Mouse (Mus musculus) embryonic facial prominence, embryonic 10.5 days (tissue): ENCODE measurements around the gene Zfp644. TPM values are rescaled to one million over a fixed set of nuclear protein-coding genes. Genes with fewer than 3 reads are reported as not detected.

Experiments
- DNase-seq: peaks from one replicate; pipeline ENCODE4 v3.0.0-alpha.2; 2017; ENCODE audit warnings: low spot score
- H3K27ac ChIP-seq: fragments of 300-500 bp; sonication (generic); replicated peaks from 2 replicates; pipeline ENCODE4 v1.5.1; 2016; ENCODE audit warnings: mild to moderate bottlenecking
- H3K27me3 ChIP-seq: fragments of 300-500 bp; sonication (generic); replicated peaks from 2 replicates; pipeline ENCODE4 v1.6.1; 2016; ENCODE audit warnings: low read depth, mild to moderate bottlenecking; ENCODE audit not compliant: poor library complexity, severe bottlenecking
- H3K36me3 ChIP-seq: fragments of 300-500 bp; sonication (generic); replicated peaks from 2 replicates; pipeline ENCODE4 v1.6.1; 2016; ENCODE audit warnings: mild to moderate bottlenecking, moderate library complexity
- H3K4me1 ChIP-seq: fragments of 300-500 bp; sonication (generic); 2 replicates; pipeline ENCODE4 v1.6.1; 2016
- H3K4me3 ChIP-seq: fragments of 300-500 bp; sonication (generic); 2 replicates; pipeline ENCODE4 v1.5.1; 2016; ENCODE audit warnings: mild to moderate bottlenecking, moderate library complexity
- H3K9me3 ChIP-seq: fragments of 300-500 bp; sonication (generic); 2 replicates; pipeline ENCODE4 v1.6.1; 2016; ENCODE audit warnings: mild to moderate bottlenecking
- WGBS: fragments of 180-500 bp; shearing (Covaris S2); methylation state at CpG from one replicate; pipeline ENCODE4 v1.1.7; 2016; 5-methylcytosine and 5-hydroxymethylcytosine counted together
- polyA plus RNA-seq: library from polyadenylated mRNA; unstranded; fragments of >200 nt; fragmentation: Nextera tagmentation; extraction: Ambion mirVana; gene quantifications from 2 replicates; pipeline ENCODE4 v1.2.1, GENCODE M21; 2016

The Zfp644 gene
- polyA plus RNA-seq, 1 experiment from 2014 or later: 69.2 TPM

GRCm38 (mm10) chr5:106575098-106575497, 122.0 kb downstream of the Zfp644 start:
- WGBS: 21% methylated on average over 4 of the region's 4 CpGs
- DNase-seq: no peak
- Histone ChIP-seq H3K27me3 (peaks cover 75% of the 10 kb centered on the region), H3K4me1 (peaks cover 14% of the 10 kb centered on the region), H3K36me3 (no peaks in the 10 kb centered on the region), H3K4me3 (peak overlapping the region; percentile 74), H3K27ac (no peak overlapping the region), H3K9me3 (no peaks in the 10 kb centered on the region)

- WGBS: under 1% methylated on average over 45 of the region's 45 CpGs
- peak overlapping the region; percentile 82 for H3K27ac ChIP-seq
- no peaks in the 10 kb centered on the region for H3K9me3 ChIP-seq
- peak overlapping the region; percentile 74 for H3K4me3 ChIP-seq
- peaks cover 77% of the 10 kb centered on the region for H3K27me3 ChIP-seq
- H3K4me1 ChIP-seq: peaks cover 14% of the 10 kb centered on the region
- H3K36me3 ChIP-seq: no peaks in the 10 kb centered on the region
- DNase-seq: peak; percentile 93
These were observed 122.5 kb downstream of the Zfp644 start for GRCm38 (mm10) chr5:106574560-106574946.

- H3K4me1 ChIP-seq: peaks cover 14% of the 10 kb centered on the region
- H3K4me3 ChIP-seq: peak overlapping the region; percentile 74
- H3K27me3 ChIP-seq: peaks cover 76% of the 10 kb centered on the region
- peak overlapping the region; percentile 82 for H3K27ac ChIP-seq
- H3K9me3 ChIP-seq: no peaks in the 10 kb centered on the region
- DNase-seq: no peak
- WGBS: 6% methylated on average over 55 of the region's 55 CpGs
- H3K36me3 ChIP-seq: no peaks in the 10 kb centered on the region
These were observed 123.1 kb downstream of the Zfp644 start for GRCm38 (mm10) chr5:106573742-106574559.

Other genes with a start within 250 kb of the Zfp644 start
- 0.13 and 0.14 TPM in 2 replicates for gene Barhl2, start 239.1 kb downstream of the Zfp644 start, polyA plus RNA-seq
- not detected in 2 replicates for gene Gm17304, start 88.2 kb downstream of the Zfp644 start, polyA plus RNA-seq
- 3.0 TPM in 2 replicates for gene Hfm1, start 229.0 kb upstream of the Zfp644 start, polyA plus RNA-seq